Mouse (Mus musculus) testis, adult 2 months (tissue): ENCODE results near the gene Phlpp1. TPM values are rescaled to one million over a fixed set of nuclear protein-coding genes. Genes with fewer than 3 reads are reported as not detected.
A peak's percentile ranks its signal among the peaks of the same experiment; 100 is the strongest.

Experiments used
- H3K27ac ChIP-seq: fragments of 200-500 bp; 2 replicates; pipeline ENCODE4 v1.5.1; 2012; ENCODE audit warnings: low read depth, low read length; ENCODE audit not compliant: control insufficient read depth, insufficient read depth
- H3K27me3 ChIP-seq: fragments of 200-500 bp; 2 replicates; pipeline ENCODE4 v1.6.1; 2012; ENCODE audit warnings: mild to moderate bottlenecking, low read length, moderate library complexity; ENCODE audit not compliant: control insufficient read depth, insufficient read depth
- H3K36me3 ChIP-seq: fragments of 200-500 bp; 2 replicates; pipeline ENCODE4 v1.6.1; 2012; ENCODE audit warnings: mild to moderate bottlenecking, low read length; ENCODE audit not compliant: control insufficient read depth, insufficient read depth
- H3K4me1 ChIP-seq: fragments of 200-500 bp; 2 replicates; pipeline ENCODE4 v1.6.1; 2012; ENCODE audit warnings: low read length; ENCODE audit not compliant: control insufficient read depth, insufficient read depth
- H3K4me3 ChIP-seq: fragments of 200-500 bp; 2 replicates; pipeline ENCODE4 v1.5.1; 2012; ENCODE audit warnings: low read depth, mild to moderate bottlenecking, low read length, moderate library complexity, mixed read lengths; ENCODE audit not compliant: control insufficient read depth
- CTCF ChIP-seq: fragments of 200-500 bp; IDR thresholded peaks from 2 replicates; pipeline ENCODE4 v1.5.1; 2012; ENCODE audit warnings: low read depth, mild to moderate bottlenecking, inconsistent platforms, low read length, moderate library complexity; ENCODE audit not compliant: control insufficient read depth, insufficient read depth, insufficient replicate concordance
- POLR2A ChIP-seq: fragments of 200-500 bp; IDR thresholded peaks from 2 replicates; pipeline ENCODE4 v1.6.1; 2012; ENCODE audit warnings: low read depth, mild to moderate bottlenecking, inconsistent platforms, low read length, moderate library complexity; ENCODE audit not compliant: control insufficient read depth
- polyA plus RNA-seq: library from polyadenylated mRNA; depleted of rRNA; stranded (reverse); fragments of >200 nt; gene quantifications from 2 replicates; pipeline ENCODE4 v1.2.3, GENCODE M21; 2012

Phlpp1 gene
- polyA plus RNA-seq, 1 experiment, result 59.6 TPM

DNA sequence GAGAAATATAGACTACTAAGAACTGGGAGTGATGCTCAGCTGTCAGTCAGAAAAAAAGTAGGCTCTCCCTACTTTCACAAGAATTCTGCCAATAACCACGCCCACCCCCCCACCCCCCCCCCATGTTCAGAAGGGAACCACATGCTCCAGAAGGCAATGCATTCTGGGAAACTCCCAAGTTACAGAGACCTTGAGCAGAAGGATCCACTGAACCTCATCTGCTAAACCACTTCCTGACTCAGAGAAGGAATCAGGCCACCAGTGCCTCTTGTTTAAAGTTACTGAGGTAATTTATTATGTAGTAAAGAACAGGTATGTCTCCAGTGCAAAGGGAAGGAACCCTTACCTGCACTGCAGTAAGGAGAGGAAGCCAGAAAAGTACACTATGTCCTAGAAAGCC, 26.5 kb upstream of the Phlpp1 start:
- Histone ChIP-seq H3K4me1 (no peaks in the 10 kb centered on the region), H3K36me3 (no peaks in the 10 kb centered on the region), H3K27me3 (no peaks in the 10 kb centered on the region), H3K4me3 (no peak overlapping the region), H3K27ac (no peak overlapping the region)
- no peak for TF ChIP-seq POLR2A
- no peak for TF ChIP-seq CTCF

DNA sequence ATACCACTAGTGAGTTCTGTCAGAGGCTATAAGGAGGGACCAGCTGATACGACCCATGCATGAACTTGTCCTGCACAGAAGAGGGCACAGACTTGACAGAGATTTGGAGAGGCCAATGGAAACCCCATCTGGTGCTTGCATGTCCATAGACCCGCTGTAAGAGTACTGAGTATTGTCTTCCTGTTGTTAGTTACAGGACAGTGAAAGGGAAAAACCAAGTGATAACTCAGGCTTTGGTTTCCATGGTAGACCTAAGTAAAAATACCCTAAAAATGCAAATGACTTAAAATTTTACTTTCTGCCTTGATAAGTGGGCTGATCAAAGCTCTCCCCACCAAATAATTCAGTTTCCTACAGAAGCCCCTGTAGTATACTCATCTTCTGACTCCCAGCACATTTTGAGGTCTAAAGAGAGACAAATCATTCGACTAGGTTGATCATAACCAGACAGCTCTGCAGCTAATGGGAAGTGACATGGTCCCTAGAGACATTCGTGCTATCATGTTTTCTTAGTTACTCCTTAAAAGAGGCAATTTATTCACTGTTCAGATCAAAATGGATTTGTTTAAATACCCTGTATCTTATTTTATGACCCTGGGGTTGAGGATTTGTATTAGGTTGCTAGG, 25.9 kb upstream of the Phlpp1 start:
- H3K27ac ChIP-seq, result no peak overlapping the region
- no peaks in the 10 kb centered on the region for H3K36me3 ChIP-seq
- H3K4me1 ChIP-seq, result no peaks in the 10 kb centered on the region
- H3K4me3 ChIP-seq, result no peak overlapping the region
- no peaks in the 10 kb centered on the region for H3K27me3 ChIP-seq
- TF ChIP-seq POLR2A (no peak), CTCF (no peak)

- TF ChIP-seq CTCF (no peak), POLR2A (no peak)
- H3K27ac ChIP-seq, result no peak overlapping the region
- no peaks in the 10 kb centered on the region for H3K4me1 ChIP-seq
- H3K27me3 ChIP-seq, result no peaks in the 10 kb centered on the region
- no peaks in the 10 kb centered on the region for H3K36me3 ChIP-seq
- H3K4me3 ChIP-seq, result no peak overlapping the region
Observed at GRCm38 (mm10) chr1:106148386-106149380, 22.9 kb upstream of the Phlpp1 start.

DNA sequence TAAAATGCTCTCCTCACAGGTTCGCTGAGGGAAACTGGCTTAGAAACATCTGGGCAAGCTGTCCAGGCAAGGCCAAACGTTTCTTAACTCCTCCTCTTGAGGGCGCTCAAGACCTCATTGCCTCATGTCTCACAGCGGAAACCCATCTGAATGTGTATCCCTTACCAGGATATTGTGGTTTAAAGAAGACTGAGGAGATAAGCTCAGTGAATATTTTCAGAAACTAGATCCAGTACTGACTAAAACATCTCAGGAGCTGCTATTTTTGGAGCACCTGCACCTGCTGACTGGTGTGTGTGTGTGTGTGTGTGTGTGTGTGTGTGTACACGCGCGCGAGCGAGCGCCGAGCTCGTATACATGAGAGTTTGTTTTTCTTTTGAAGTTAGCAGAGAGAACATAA, 19.7 kb upstream of the Phlpp1 start:
- TF ChIP-seq CTCF (peak; percentile 36; the same call in 1 of the 2 replicates), POLR2A (no peak)
- no peak overlapping the region; the same call in 1 of the 2 replicates for H3K4me3 ChIP-seq
- no peaks in the 10 kb centered on the region for H3K36me3 ChIP-seq
- no peaks in the 10 kb centered on the region for H3K27me3 ChIP-seq
- no peak overlapping the region for H3K27ac ChIP-seq
- H3K4me1 ChIP-seq, result no peaks in the 10 kb centered on the region

DNA sequence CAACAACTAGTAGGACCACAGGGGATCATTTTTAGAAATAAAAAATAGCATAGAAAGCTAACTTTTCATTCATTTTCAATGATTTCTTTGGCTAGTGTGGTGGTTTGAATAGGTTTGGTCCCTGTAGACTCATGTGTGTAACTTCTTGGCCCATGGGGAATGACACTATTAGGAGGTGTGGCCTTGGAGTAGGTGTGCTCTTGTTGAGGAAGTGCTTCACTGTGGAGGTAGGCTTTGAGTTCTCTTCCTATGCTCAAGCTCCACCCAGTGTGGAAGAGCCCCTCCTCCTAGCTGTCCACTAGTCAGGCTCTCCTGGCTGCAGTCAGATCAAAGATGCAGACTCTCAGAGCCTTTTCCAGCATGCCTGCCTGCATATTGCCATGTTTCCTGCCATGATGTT, 18.8 kb upstream of the Phlpp1 start:
- Histone ChIP-seq H3K27me3 (no peaks in the 10 kb centered on the region), H3K36me3 (no peaks in the 10 kb centered on the region), H3K4me1 (no peaks in the 10 kb centered on the region), H3K4me3 (no peak overlapping the region), H3K27ac (no peak overlapping the region)
- no peak for TF ChIP-seq POLR2A

GRCm38 (mm10) chr1:106154590-106154989, 17.0 kb upstream of the Phlpp1 start:
- H3K4me3 ChIP-seq, result no peak overlapping the region
- no peaks in the 10 kb centered on the region for H3K27me3 ChIP-seq
- TF ChIP-seq CTCF (no peak), POLR2A (no peak)
- no peaks in the 10 kb centered on the region for H3K36me3 ChIP-seq
- H3K27ac ChIP-seq, result no peak overlapping the region
- H3K4me1 ChIP-seq, result no peaks in the 10 kb centered on the region

DNA sequence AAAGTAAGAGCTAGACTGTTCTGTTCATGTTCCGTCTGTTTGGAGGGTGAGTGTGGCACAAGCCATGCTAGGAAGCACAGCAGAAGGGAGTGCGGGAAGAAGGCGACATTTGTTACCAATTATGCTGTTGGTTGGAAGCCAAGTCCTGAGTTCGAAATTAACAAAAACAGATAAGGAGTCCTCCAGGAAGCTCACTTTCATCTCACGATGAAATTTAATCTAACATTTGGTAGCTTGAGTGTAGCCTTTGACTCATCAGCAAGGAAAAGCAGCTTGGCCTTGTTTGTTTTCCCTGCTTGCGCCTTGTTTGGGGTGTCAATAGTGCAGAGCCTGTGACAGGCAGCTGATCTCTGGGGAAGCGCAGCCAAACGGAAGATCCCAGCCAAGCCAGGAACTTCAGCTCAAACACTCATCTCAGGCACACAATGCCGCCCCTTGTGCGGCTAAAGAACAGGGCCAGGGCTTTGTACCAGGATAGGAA, 16.4 kb upstream of the Phlpp1 start:
- H3K4me1 ChIP-seq, result no peaks in the 10 kb centered on the region
- no peak for TF ChIP-seq POLR2A
- no peak for TF ChIP-seq CTCF
- no peak overlapping the region for H3K27ac ChIP-seq
- H3K36me3 ChIP-seq, result no peaks in the 10 kb centered on the region
- no peak overlapping the region for H3K4me3 ChIP-seq
- H3K27me3 ChIP-seq, result no peaks in the 10 kb centered on the region
